Mouse (Mus musculus): ENCODE data around the gene Rhbdd3. TPM values are rescaled to one million over a fixed set of nuclear protein-coding genes. Genes with fewer than 3 reads are reported as not detected.

The Rhbdd3 gene
- polyA plus RNA-seq, 2 experiments = 11.0 to 11.1 TPM

DNA sequence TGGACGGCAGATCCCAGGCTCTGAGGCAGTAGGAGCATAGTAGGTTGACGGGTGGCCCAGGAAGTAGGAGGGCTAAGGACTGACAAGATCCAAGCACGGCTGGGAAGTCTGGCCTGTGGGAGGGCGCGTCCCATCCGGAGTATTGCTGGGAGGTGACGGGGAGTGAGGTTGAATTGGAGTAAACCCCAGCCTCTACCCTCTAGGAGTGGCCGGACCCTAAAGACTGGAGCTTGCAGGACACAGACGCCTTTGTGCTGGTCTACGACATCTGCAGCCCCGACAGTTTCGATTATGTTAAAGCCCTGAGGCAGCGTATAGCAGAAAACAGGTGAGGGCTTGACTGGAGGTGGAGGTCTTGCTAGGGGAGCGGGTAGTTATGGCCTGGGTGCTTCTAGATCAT lies 39.5 kb upstream of the Rhbdd3 start:
- Histone ChIP-seq H3K4me1 (replicated peaks; ENCODE audit: control insufficient read depth in 2 of 2, insufficient read depth in 2 of 2, low read length in 1 of 2) (peaks cover under 1 to 3% of the 10 kb centered on the region in 2 experiments; a peak in 1 of 4 replicates), H3K9ac (replicated peaks) (no peak overlapping the region), H3K9me3 (ENCODE audit: control insufficient read depth, low read length) (no peaks in the 10 kb centered on the region), H3K36me3 (replicated peaks; ENCODE audit: control insufficient read depth, insufficient read depth, low read depth) (no peaks in the 10 kb centered on the region), H3K27ac (no peak overlapping the region), H3K4me3 (ENCODE audit: insufficient read depth in 1 of 2, low read depth in 2 of 2, low read length in 2 of 2) (no peak overlapping the region), H3K4me2 (ENCODE audit: low read depth) (no peak overlapping the region), H3K27me3 (ENCODE audit: control insufficient read depth, insufficient read depth, low read length) (peaks cover 89% of the 10 kb centered on the region)
- no peak for DNase-seq (ENCODE audit: low read depth in 3 of 3, low spot score in 3 of 3)
- no peak for ATAC-seq (ENCODE audit: insufficient read depth)
- 27% methylated on average over 14 of the region's 14 CpGs for WGBS (ENCODE audit: insufficient replicate concordance)
- no peak for TF ChIP-seq EP300 (IDR thresholded peaks at IDR 0.05; ENCODE audit: low read depth)
- no peak for TF ChIP-seq CTCF (IDR thresholded peaks at IDR 0.05; ENCODE audit: low read depth)

DNA sequence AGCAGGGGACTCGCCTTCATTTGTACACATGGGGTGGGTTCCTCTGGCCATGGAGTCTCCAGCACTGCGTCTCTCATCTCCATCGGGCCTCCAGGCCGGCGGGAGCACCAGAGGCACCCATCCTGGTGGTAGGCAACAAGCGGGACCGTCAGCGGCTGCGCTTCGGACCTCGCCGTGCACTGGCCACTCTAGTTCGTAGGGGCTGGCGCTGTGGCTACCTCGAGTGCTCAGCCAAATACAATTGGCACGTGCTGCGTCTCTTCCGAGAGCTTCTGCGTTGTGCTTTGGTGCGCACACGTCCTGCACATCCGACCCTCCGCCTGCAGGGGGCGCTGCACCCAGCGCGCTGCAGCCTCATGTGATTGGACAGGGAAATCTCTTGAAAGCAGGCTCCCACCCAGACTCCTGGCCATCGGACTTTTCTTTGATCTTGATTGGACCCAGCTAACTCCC lies 39.0 kb upstream of the Rhbdd3 start:
- peaks cover 5% of the 10 kb centered on the region in 2 experiments; a peak in 2 of 4 replicates for H3K4me1 ChIP-seq (replicated peaks; ENCODE audit: control insufficient read depth in 2 of 2, insufficient read depth in 2 of 2, low read length in 1 of 2)
- H3K27ac ChIP-seq = no peak overlapping the region
- whole genome bisulfite sequencing (ENCODE audit: insufficient replicate concordance) = 8% methylated on average over 27 of the region's 27 CpGs
- peak; percentile 95 for TF ChIP-seq CTCF (IDR thresholded peaks at IDR 0.05; ENCODE audit: low read depth)
- no peak for TF ChIP-seq EP300 (IDR thresholded peaks at IDR 0.05; ENCODE audit: low read depth)
- no peaks in the 10 kb centered on the region for H3K9me3 ChIP-seq (ENCODE audit: control insufficient read depth, low read length)
- H3K27me3 ChIP-seq (ENCODE audit: control insufficient read depth, insufficient read depth, low read length) = peaks cover 93% of the 10 kb centered on the region
- no peaks in the 10 kb centered on the region for H3K36me3 ChIP-seq (replicated peaks; ENCODE audit: control insufficient read depth, insufficient read depth, low read depth)
- ATAC-seq (ENCODE audit: insufficient read depth) = no peak
- H3K9ac ChIP-seq (replicated peaks) = no peak overlapping the region
- H3K4me2 ChIP-seq (ENCODE audit: low read depth) = no peak overlapping the region
- DNase-seq (ENCODE audit: low read depth in 3 of 3, low spot score in 3 of 3) = no peak
- no peak overlapping the region for H3K4me3 ChIP-seq (ENCODE audit: insufficient read depth in 1 of 2, low read depth in 2 of 2, low read length in 2 of 2)

DNA sequence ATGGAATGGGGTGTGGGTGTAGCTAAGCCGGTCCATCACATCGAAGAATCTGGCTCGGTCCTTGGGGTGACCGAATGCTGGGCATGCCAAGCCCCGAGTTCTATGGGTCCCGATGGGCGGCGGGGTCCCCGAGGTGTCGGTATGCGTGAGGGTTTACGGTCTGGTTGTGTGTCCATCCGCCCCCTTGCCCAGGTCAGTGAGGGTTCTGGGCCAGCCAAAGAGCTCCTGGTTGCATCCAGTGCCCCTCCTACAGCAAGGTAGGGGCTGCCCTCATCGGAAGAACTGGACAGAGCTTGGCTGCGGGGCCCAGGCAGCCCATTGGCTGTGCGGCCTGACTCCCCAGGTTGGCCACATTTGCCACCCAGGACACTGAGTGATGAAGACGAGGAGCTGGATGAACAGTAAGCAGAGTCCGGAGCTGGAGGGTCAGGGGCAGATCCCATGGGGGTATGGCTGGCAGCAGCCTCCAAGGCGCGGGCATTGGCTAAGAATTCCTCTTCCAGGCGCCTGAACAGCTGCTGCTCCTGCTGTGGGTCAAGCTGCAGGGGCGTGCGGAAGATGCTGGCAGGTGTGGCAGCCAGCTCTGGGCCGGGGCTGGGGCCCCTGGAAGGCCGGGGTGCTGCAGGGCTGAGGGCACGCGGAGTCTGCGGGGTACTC lies 37.8 kb upstream of the Rhbdd3 start:
- 65% methylated on average over 28 of the region's 28 CpGs for WGBS (ENCODE audit: insufficient replicate concordance)
- Histone ChIP-seq H3K4me2 (ENCODE audit: low read depth) (peak overlapping the region; percentile 51; the same call in 1 of the 2 replicates), H3K27ac (no peak overlapping the region), H3K27me3 (ENCODE audit: control insufficient read depth, insufficient read depth, low read length) (peaks cover 86% of the 10 kb centered on the region), H3K4me1 (replicated peaks; ENCODE audit: control insufficient read depth in 2 of 2, insufficient read depth in 2 of 2, low read length in 1 of 2) (peaks cover 5 to 6% of the 10 kb centered on the region in 2 experiments; a peak in 2 of 4 replicates), H3K9ac (replicated peaks) (no peak overlapping the region), H3K4me3 (ENCODE audit: insufficient read depth in 1 of 2, low read depth in 2 of 2, low read length in 2 of 2) (no peak overlapping the region; a peak in 1 of 4 replicates), H3K36me3 (replicated peaks; ENCODE audit: control insufficient read depth, insufficient read depth, low read depth) (no peaks in the 10 kb centered on the region), H3K9me3 (ENCODE audit: control insufficient read depth, low read length) (no peaks in the 10 kb centered on the region)
- no peak for TF ChIP-seq CTCF (IDR thresholded peaks at IDR 0.05; ENCODE audit: low read depth)
- no peak for TF ChIP-seq EP300 (IDR thresholded peaks at IDR 0.05; ENCODE audit: low read depth)
- ATAC-seq (ENCODE audit: insufficient read depth) (no peak), DNase-seq (ENCODE audit: low read depth in 3 of 3, low spot score in 3 of 3) (no peak)

DNA sequence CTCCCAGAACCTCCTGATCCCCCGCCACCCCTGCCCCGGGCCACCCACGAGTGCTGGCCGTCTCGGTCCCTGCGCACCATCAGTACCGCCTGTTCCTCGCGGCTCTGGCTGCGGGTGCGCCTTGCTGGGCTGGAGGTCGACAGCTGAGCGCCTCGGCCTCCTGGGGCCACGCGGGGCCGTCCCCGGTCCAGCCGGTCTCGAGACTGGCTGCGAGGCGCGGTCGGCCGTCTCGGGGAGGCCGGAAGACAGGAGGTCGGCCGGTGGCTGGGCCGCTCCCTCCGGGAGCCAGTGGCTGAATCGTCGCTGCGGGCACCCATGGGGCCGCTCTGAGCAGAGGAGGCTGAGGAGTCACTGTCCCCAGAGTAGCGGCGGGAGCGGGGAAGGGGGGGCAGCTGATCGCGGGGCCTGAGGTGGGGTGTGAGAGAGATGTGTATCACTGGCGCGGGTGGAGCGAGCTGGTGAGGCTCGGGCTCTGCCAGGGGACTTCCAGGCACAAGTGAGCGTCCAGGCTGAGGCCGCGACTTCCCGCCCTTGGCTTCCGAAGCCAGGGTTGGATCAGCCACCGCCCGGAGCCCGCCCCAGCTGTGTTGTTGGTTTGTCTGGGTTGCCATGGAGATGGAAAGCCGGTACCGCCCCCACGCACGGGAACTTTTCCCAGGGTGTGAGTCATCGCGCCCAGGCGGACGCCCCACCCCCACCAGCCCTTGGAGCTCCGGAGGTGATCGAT lies 37.1 kb upstream of the Rhbdd3 start:
- ATAC-seq (ENCODE audit: insufficient read depth) = peak; percentile 24
- H3K9ac ChIP-seq (replicated peaks) = no peak overlapping the region
- no peaks in the 10 kb centered on the region for H3K36me3 ChIP-seq (replicated peaks; ENCODE audit: control insufficient read depth, insufficient read depth, low read depth)
- no peaks in the 10 kb centered on the region for H3K9me3 ChIP-seq (ENCODE audit: control insufficient read depth, low read length)
- peak overlapping the region in 1 of 2 experiments; percentile 22; a peak in 2 of 4 replicates for H3K4me3 ChIP-seq (ENCODE audit: insufficient read depth in 1 of 2, low read depth in 2 of 2, low read length in 2 of 2)
- peaks cover 5 to 6% of the 10 kb centered on the region in 2 experiments; a peak in 2 of 4 replicates for H3K4me1 ChIP-seq (replicated peaks; ENCODE audit: control insufficient read depth in 2 of 2, insufficient read depth in 2 of 2, low read length in 1 of 2)
- 6% methylated on average over 62 of the region's 62 CpGs for WGBS (ENCODE audit: insufficient replicate concordance)
- H3K4me2 ChIP-seq (ENCODE audit: low read depth) = peak overlapping the region; percentile 51
- peaks cover 79% of the 10 kb centered on the region for H3K27me3 ChIP-seq (ENCODE audit: control insufficient read depth, insufficient read depth, low read length)
- H3K27ac ChIP-seq = no peak overlapping the region
- peak; percentile 52 to 81 (median 54) for DNase-seq (ENCODE audit: low read depth in 3 of 3, low spot score in 3 of 3)
- no peak for TF ChIP-seq EP300 (IDR thresholded peaks at IDR 0.05; ENCODE audit: low read depth)
- TF ChIP-seq CTCF (IDR thresholded peaks at IDR 0.05; ENCODE audit: low read depth) = no peak

DNA sequence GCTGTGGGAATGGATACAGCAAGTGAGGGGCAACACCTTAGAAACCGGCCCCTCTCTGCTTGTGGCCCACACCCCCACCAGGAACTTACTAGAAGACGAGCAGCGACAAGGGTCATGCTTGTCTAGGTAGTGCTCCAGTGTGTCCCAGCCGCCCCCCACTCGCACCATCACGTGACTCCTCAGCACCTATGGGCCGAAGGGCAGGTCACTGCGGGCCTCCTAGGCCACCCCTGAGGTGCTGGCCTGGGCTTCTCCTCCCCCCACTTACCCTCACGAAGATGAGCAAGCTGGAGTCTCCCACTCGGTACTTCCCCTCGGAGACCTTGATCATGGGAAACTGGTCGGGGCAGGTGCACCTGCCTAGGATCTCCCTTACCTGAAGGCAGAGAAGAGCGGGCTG lies 36.4 kb upstream of the Rhbdd3 start:
- WGBS (ENCODE audit: insufficient replicate concordance) = 28% methylated on average over 13 of the region's 13 CpGs
- Histone ChIP-seq H3K9ac (replicated peaks) (no peak overlapping the region), H3K4me3 (ENCODE audit: insufficient read depth in 1 of 2, low read depth in 2 of 2, low read length in 2 of 2) (peak overlapping the region in 1 of 2 experiments; percentile 22; a peak in 1 of 4 replicates)

More for the DNA sequence above, 36.4 kb upstream of the Rhbdd3 start:
- peaks cover 72% of the 10 kb centered on the region for H3K27me3 ChIP-seq (ENCODE audit: control insufficient read depth, insufficient read depth, low read length)
- no peaks in the 10 kb centered on the region for H3K9me3 ChIP-seq (ENCODE audit: control insufficient read depth, low read length)
- H3K4me1 ChIP-seq (replicated peaks; ENCODE audit: control insufficient read depth in 2 of 2, insufficient read depth in 2 of 2, low read length in 1 of 2) = peaks cover 5 to 6% of the 10 kb centered on the region in 2 experiments; a peak in 2 of 4 replicates
- no peaks in the 10 kb centered on the region for H3K36me3 ChIP-seq (replicated peaks; ENCODE audit: control insufficient read depth, insufficient read depth, low read depth)
- TF ChIP-seq CTCF (IDR thresholded peaks at IDR 0.05; ENCODE audit: low read depth) (no peak), EP300 (IDR thresholded peaks at IDR 0.05; ENCODE audit: low read depth) (no peak)
- peak overlapping the region; percentile 51 for H3K4me2 ChIP-seq (ENCODE audit: low read depth)
- no peak for ATAC-seq (ENCODE audit: insufficient read depth)
- DNase-seq (ENCODE audit: low read depth in 3 of 3, low spot score in 3 of 3) = no peak
- no peak overlapping the region for H3K27ac ChIP-seq
